Mouse (Mus musculus) forebrain, embryonic 15.5 days (tissue): ENCODE results near the gene Fosl1. TPM values are rescaled to one million over a fixed set of nuclear protein-coding genes. Genes with fewer than 3 reads are reported as not detected.
A peak's percentile ranks its signal among the peaks of the same experiment; 100 is the strongest.

ENCODE experiments used
- ATAC-seq: fragments of 200-750 bp; cut with Nextera tagmentation; replicated peaks from 2 replicates; pipeline ENCODE4 v1.8.0; 2017; ENCODE audit warnings: mild to moderate bottlenecking, moderate TSS enrichment, moderate library complexity
- H3K27ac ChIP-seq: fragments of 300-500 bp; sonication (generic); replicated peaks from 2 replicates; pipeline ENCODE4 v1.5.1; 2015; ENCODE audit warnings: mild to moderate bottlenecking, inconsistent platforms
- H3K27me3 ChIP-seq: fragments of 300-500 bp; sonication (generic); 2 replicates; pipeline ENCODE4 v1.6.1; 2015; ENCODE audit warnings: inconsistent platforms
- H3K36me3 ChIP-seq: fragments of 300-500 bp; sonication (generic); 2 replicates; pipeline ENCODE4 v1.6.1; 2015; ENCODE audit warnings: mild to moderate bottlenecking, inconsistent platforms
- H3K4me1 ChIP-seq: fragments of 300-500 bp; sonication (generic); 2 replicates; pipeline ENCODE4 v1.6.1; 2015; ENCODE audit warnings: inconsistent platforms
- H3K4me2 ChIP-seq: fragments of 300-500 bp; sonication (generic); replicated peaks from 2 replicates; pipeline ENCODE4 v1.6.1; 2015; ENCODE audit warnings: mild to moderate bottlenecking, inconsistent platforms
- H3K4me3 ChIP-seq: fragments of 300-500 bp; sonication (generic); 2 replicates; pipeline ENCODE4 v1.5.1; 2015; ENCODE audit warnings: mild to moderate bottlenecking, inconsistent platforms
- H3K9ac ChIP-seq: fragments of 300-500 bp; sonication (generic); replicated peaks from 2 replicates; pipeline ENCODE4 v1.6.1; 2015; ENCODE audit warnings: mild to moderate bottlenecking, inconsistent platforms
- H3K9me3 ChIP-seq: fragments of 300-500 bp; sonication (generic); 2 replicates; pipeline ENCODE4 v1.6.1; 2016; ENCODE audit warnings: inconsistent platforms
- WGBS: fragments of 180-500 bp; shearing (Covaris S2); methylation state at CpG from one replicate; pipeline ENCODE4 v1.1.7; 2015; ENCODE audit warnings: mixed read lengths; 5-methylcytosine and 5-hydroxymethylcytosine counted together
- polyA plus RNA-seq: library from polyadenylated mRNA; unstranded; fragments of >200 nt; fragmentation: Nextera tagmentation; extraction: Ambion mirVana; gene quantifications from 2 replicates; pipeline ENCODE4 v1.2.1, GENCODE M21; 2015

The Fosl1 gene
- polyA plus RNA-seq, 1 experiment from 2014 or later: not detected

GRCm38 (mm10) chr19:5477004-5477667 is 29.8 kb downstream of the Fosl1 start:
- Histone ChIP-seq H3K4me3 (no peak overlapping the region), H3K9me3 (no peaks in the 10 kb centered on the region), H3K4me1 (peaks cover 26% of the 10 kb centered on the region), H3K27me3 (no peaks in the 10 kb centered on the region), H3K27ac (no peak overlapping the region), H3K4me2 (no peak overlapping the region), H3K36me3 (peaks cover 4% of the 10 kb centered on the region; the same call in 1 of the 2 replicates), H3K9ac (no peak overlapping the region)
- WGBS: 85% methylated on average over 10 of the region's 10 CpGs
- no peak for ATAC-seq

- Histone ChIP-seq H3K4me3 (no peak overlapping the region), H3K9me3 (no peaks in the 10 kb centered on the region), H3K36me3 (peaks cover 11% of the 10 kb centered on the region), H3K4me2 (no peak overlapping the region), H3K27me3 (no peaks in the 10 kb centered on the region), H3K9ac (no peak overlapping the region), H3K4me1 (peaks cover 26% of the 10 kb centered on the region), H3K27ac (no peak overlapping the region)
- ATAC-seq: no peak
- WGBS: 89% methylated on average over 18 of the region's 18 CpGs
Measured at GRCm38 (mm10) chr19:5477668-5478300, 30.4 kb downstream of the Fosl1 start.

DNA sequence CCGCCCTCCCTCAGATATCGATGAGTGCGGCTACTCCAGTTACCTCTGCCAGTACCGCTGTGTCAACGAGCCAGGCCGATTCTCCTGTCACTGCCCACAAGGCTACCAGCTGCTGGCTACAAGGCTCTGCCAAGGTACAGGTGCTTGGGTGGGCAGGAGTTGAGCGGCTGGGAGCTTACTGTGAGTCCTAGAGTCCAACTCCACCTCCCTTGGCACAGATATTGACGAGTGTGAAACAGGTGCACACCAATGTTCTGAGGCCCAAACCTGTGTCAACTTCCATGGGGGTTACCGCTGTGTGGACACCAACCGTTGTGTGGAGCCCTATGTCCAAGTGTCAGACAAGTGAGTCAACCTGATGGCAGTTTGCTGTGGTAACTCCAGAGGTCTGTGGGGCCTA is 32.7 kb downstream of the Fosl1 start:
- Histone ChIP-seq H3K9me3 (no peaks in the 10 kb centered on the region), H3K4me1 (peaks cover 10% of the 10 kb centered on the region), H3K27ac (no peak overlapping the region), H3K4me3 (no peak overlapping the region), H3K36me3 (peaks cover 32% of the 10 kb centered on the region), H3K9ac (no peak overlapping the region), H3K27me3 (no peaks in the 10 kb centered on the region), H3K4me2 (no peak overlapping the region)
- 90% methylated on average over 10 of the region's 10 CpGs for WGBS
- no peak for ATAC-seq

DNA sequence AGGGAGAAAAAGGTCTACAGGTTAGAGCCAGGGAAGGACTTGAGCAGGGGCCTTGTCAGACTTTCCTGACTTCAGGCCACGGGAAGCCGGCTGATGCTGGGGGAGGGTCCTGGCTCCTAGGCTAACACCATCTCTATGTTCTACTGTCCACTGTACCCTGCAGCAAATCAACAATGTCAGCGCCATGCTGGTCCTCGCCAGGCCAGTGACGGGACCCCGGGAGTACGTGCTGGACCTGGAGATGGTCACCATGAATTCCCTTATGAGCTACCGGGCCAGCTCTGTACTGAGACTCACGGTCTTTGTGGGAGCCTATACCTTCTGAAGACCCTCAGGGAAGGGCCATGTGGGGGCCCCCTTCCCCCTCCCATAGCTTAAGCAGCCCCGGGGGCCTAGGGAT is 34.1 kb downstream of the Fosl1 start:
- 93% methylated on average over 10 of the region's 10 CpGs for WGBS

GRCm38 (mm10) chr19:5483386-5484359 is 36.3 kb downstream of the Fosl1 start:
- H3K27me3 ChIP-seq: no peaks in the 10 kb centered on the region
- peaks cover 37% of the 10 kb centered on the region for H3K36me3 ChIP-seq
- WGBS: 95% methylated on average over 19 of the region's 19 CpGs
- peaks cover 17% of the 10 kb centered on the region for H3K4me1 ChIP-seq
- H3K4me3 ChIP-seq: no peak overlapping the region
- no peak overlapping the region for H3K9ac ChIP-seq
- ATAC-seq: no peak
- H3K27ac ChIP-seq: no peak overlapping the region
- no peaks in the 10 kb centered on the region for H3K9me3 ChIP-seq
- H3K4me2 ChIP-seq: no peak overlapping the region

More for the DNA sequence above, 34.1 kb downstream of the Fosl1 start:
- ATAC-seq: no peak
- no peaks in the 10 kb centered on the region for H3K27me3 ChIP-seq
- H3K27ac ChIP-seq: no peak overlapping the region
- H3K36me3 ChIP-seq: peaks cover 37% of the 10 kb centered on the region
- H3K4me1 ChIP-seq: no peaks in the 10 kb centered on the region
- H3K9me3 ChIP-seq: no peaks in the 10 kb centered on the region
- no peak overlapping the region for H3K4me3 ChIP-seq
- H3K9ac ChIP-seq: no peak overlapping the region
- H3K4me2 ChIP-seq: no peak overlapping the region

GRCm38 (mm10) chr19:5484496-5484895 is 37.1 kb downstream of the Fosl1 start:
- H3K9me3 ChIP-seq: no peaks in the 10 kb centered on the region
- H3K4me1 ChIP-seq: peaks cover 25% of the 10 kb centered on the region
- no peak for ATAC-seq
- no peak overlapping the region for H3K27ac ChIP-seq
- peaks cover 37% of the 10 kb centered on the region for H3K36me3 ChIP-seq
- no peak overlapping the region for H3K4me3 ChIP-seq
- no peaks in the 10 kb centered on the region for H3K27me3 ChIP-seq
- H3K4me2 ChIP-seq: no peak overlapping the region
- no peak overlapping the region for H3K9ac ChIP-seq
- 95% methylated on average over 5 of the region's 5 CpGs for WGBS

- H3K9me3 ChIP-seq: no peaks in the 10 kb centered on the region
- no peak for ATAC-seq
- WGBS: 91% methylated on average over 8 of the region's 8 CpGs
- no peak overlapping the region for H3K4me2 ChIP-seq
- no peaks in the 10 kb centered on the region for H3K27me3 ChIP-seq
- H3K4me1 ChIP-seq: peaks cover 31% of the 10 kb centered on the region
- no peak overlapping the region for H3K27ac ChIP-seq
- no peak overlapping the region for H3K4me3 ChIP-seq
- H3K9ac ChIP-seq: no peak overlapping the region
- peaks cover 37% of the 10 kb centered on the region for H3K36me3 ChIP-seq
Measured at GRCm38 (mm10) chr19:5485371-5485770, 38.0 kb downstream of the Fosl1 start.

DNA sequence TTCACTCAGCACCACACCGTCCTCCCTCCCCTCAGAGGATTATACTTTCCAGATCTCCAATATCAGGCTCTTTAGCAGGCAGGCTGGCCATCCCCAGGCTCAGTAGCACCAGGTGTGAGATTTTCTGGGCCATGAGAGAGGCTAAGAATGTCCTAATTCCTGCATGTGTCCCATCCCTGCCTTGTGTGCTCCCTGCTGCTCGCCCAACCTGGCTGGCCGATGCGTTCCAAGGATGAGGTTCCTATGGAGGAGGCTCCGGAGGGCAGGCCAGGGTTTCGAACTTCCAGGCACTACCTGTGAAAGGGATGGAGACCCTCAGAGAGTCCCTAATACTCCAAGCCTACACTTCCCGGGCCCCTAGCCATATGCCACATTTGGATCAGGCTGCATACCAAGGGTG is 38.5 kb downstream of the Fosl1 start:
- peaks cover 37% of the 10 kb centered on the region for H3K36me3 ChIP-seq
- peaks cover 31% of the 10 kb centered on the region for H3K4me1 ChIP-seq
- no peak overlapping the region for H3K4me2 ChIP-seq
- H3K4me3 ChIP-seq: no peak overlapping the region
- H3K9me3 ChIP-seq: no peaks in the 10 kb centered on the region
- H3K27me3 ChIP-seq: no peaks in the 10 kb centered on the region
- no peak overlapping the region for H3K9ac ChIP-seq
- no peak overlapping the region for H3K27ac ChIP-seq
- 96% methylated on average over 7 of the region's 7 CpGs for WGBS
- no peak for ATAC-seq

DNA sequence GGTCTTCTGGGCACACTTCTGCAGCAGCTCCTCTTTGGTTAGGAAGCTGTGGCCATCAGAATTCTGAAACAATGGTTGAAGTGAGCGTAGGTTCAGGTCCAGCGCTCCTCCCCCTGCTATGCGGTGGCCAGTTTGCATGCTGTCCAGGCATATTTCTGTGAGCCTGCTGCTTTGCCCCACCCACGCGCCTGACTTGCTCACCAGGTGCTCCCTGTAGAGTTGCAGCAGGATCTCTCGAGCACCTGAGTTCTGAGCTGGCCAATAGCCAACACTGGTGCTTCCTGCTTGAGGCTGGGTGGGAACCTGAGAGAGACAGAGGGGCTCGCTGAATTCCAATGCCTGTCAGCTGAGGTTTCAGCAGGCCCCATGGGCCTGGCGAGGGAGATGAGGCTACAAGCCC is 38.9 kb downstream of the Fosl1 start:
- H3K27ac ChIP-seq: no peak overlapping the region
- 88% methylated on average over 8 of the region's 8 CpGs for WGBS
- no peak overlapping the region for H3K9ac ChIP-seq
- H3K9me3 ChIP-seq: no peaks in the 10 kb centered on the region
- H3K4me3 ChIP-seq: no peak overlapping the region
- no peak for ATAC-seq
- H3K27me3 ChIP-seq: no peaks in the 10 kb centered on the region
- peaks cover 37% of the 10 kb centered on the region for H3K36me3 ChIP-seq
- no peak overlapping the region for H3K4me2 ChIP-seq
- H3K4me1 ChIP-seq: peaks cover 31% of the 10 kb centered on the region

DNA sequence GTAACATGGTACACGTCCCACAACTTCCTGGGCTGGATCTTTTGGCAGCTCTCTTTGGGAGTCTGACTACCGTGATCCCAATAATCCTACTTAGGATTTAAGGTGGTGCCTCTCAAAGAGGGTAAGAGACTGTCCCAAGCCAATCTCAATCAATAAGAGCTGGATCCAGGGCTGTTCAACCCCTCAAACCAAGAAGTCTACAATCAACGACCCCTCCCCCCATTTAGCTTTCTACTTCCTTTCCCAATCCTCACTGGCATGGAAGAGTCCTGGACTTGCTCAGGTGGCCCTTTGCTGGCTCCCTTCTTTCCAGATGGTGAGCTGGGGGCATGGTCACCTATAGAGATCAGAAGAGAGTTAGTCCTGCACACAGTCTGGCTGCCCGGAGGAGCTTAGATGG is 39.4 kb downstream of the Fosl1 start:
- no peak overlapping the region for H3K27ac ChIP-seq
- H3K36me3 ChIP-seq: peaks cover 36% of the 10 kb centered on the region
- H3K4me1 ChIP-seq: peaks cover 34% of the 10 kb centered on the region
- H3K9ac ChIP-seq: no peak overlapping the region
- H3K9me3 ChIP-seq: no peaks in the 10 kb centered on the region
- H3K4me3 ChIP-seq: peak overlapping the region; percentile 61
- no peaks in the 10 kb centered on the region for H3K27me3 ChIP-seq
- 91% methylated on average over 4 of the region's 4 CpGs for WGBS
- ATAC-seq: no peak
- no peak overlapping the region for H3K4me2 ChIP-seq

DNA sequence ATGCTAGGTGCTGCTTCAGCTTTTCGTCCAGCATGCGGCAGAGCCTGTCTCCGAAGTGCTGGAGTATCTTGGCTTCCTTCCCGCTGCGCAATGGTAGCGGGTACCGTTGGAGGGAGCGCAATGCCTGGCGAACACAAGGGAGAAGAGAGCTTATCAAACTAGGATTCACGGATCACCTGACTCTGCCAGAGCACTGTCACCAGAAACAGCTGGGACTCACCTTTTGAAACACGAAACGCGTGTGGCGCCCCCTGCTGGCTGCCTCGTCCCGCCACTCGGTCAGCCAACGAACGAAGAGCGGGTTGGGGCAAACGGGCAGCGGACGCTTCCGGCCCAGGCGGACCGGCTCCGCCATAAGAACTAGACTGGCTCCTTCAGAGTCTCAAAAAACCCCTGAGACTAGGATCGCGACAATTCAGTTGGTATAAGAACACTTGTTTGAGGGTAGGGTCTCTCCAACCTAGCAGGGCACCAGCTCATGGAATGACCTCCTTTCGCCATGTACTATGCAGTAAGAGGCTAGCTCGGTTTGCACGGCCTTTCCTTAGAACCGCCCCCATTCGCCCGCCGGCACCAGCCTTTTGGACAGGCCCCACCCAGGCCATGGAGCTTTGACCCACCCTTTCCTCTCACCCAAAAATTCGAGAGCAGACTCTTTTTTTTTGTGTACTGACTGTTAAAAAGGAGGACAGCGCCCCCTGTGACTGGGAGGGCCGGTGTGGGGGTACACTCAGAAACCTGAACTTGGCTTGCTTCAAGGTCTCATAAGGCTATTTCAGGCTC is 40.6 kb downstream of the Fosl1 start, which contains the start of gene Mus81:
TSS of gene Mus81 (minus strand) at position 635 of the 783 bp plus-strand sequence.
- ATAC-seq: peak; percentile 49
- peaks cover 32% of the 10 kb centered on the region for H3K36me3 ChIP-seq
- H3K4me1 ChIP-seq: peaks cover 46% of the 10 kb centered on the region
- no peaks in the 10 kb centered on the region for H3K9me3 ChIP-seq
- peak within 1 kb of the TSS; percentile 67 for H3K9ac ChIP-seq
- no peaks in the 10 kb centered on the region for H3K27me3 ChIP-seq
- H3K4me3 ChIP-seq: peak within 1 kb of the TSS; percentile 61
- peak within 1 kb of the TSS; percentile 99 for H3K27ac ChIP-seq
- WGBS: under 1% methylated on average over 39 of the region's 39 CpGs
- peak within 1 kb of the TSS; percentile 88 for H3K4me2 ChIP-seq
